Mouse (Mus musculus): Measurements from ENCODE around the gene Dennd6b. TPM values are rescaled to one million over a fixed set of nuclear protein-coding genes. Genes with fewer than 3 reads are reported as not detected.

Gene Dennd6b
- total RNA-seq, 2 experiments from 2014 or later: 33.3 to 42.0 TPM

DNA sequence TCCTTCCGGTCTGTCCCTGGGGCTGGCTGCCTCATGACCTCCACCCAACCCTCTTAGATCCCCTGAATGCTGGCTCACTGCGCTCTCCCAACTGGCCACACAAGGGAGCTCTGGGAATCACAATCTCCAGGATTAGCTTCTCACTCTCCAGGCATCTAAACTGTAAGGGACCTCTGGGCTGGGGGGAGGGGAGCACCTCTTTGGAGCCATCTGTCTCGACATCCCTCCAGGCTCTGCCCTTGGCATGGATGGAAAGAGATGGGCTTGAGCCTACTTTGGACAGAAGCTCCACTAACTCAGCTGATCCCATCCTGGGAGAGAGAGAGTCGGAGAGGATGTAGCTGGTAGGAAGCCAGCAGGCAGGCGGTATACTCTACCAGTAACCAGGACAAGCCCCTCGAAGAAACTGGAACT is 14.0 kb downstream of the Dennd6b start:
- no peak for DNase-seq (ENCODE audit: extremely low spot score in 1 of 2, low spot score in 1 of 2)

DNA sequence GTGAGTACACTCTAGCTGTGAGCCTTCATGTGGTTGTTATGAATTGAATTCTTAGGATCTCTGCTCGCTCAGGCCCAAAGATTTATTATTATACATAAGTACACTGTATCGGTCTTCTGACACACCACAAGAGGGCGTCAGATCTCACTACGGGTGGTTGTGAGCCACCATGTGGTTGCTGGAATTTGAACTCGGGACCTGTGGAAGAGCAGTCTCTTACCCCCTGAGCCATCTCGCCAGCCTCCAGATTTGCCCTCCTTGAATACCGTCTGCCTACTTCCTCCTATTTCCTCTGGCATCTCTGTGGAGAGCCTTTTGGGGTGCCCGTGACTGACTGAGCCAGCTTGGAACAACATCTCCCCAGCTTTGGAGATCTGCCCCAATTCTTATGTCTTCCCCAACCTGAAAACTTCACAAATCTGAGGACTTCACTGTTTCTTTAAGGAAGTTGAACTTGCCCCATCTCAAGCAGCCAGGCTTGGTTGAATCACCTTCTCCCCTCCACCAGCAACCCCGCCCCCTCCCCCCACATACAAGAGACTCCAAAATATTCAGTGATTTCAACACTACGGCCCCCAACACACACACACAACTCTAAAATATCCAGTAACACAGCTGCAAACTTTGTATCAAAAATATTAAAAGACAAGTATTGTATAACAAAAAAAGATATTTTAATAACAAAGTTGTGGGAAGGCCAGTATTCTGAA is 14.6 kb downstream of the Dennd6b start:
- no peak for DNase-seq (ENCODE audit: extremely low spot score in 1 of 2, low spot score in 1 of 2)

DNA sequence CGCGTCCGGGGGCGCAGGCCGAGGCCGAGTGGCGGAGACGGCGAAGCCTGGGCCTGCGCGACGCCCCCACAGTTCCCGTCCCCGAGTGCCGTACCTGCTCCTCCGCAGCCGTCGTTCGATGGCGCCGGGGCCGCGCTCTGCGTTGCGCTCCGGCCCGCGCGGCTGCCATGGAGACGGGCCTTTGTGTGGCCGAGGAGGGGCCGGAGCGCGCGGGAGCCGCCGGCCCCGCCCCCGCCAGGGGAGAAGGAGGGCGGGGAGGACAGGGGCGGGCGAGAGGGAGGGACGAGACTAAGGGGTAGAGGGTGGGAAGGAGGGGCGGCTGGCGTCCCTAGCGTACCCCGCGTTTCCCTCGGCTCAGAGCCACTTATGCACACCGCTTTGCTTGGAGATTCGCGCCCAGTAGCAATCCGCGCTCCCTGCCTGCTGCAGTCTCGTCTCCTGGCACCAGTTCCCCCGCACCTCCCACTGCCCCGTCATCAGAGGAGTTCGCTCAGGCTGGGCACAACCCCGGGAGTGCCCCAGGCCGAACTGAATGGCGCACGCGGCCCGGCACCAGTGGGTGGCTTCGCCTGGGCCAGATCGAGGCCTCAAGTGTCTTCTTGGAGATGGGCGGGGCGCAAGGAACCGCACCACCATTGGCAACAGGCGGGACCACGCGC is 15.6 kb downstream of the Dennd6b start, which contains the start of gene Plxnb2:
Gene Plxnb2 (minus strand): TSS at position 218 of the 659 bp plus-strand sequence.
- DNase-seq (ENCODE audit: extremely low spot score in 1 of 2, low spot score in 1 of 2): peak; percentile 52 to 63

DNA sequence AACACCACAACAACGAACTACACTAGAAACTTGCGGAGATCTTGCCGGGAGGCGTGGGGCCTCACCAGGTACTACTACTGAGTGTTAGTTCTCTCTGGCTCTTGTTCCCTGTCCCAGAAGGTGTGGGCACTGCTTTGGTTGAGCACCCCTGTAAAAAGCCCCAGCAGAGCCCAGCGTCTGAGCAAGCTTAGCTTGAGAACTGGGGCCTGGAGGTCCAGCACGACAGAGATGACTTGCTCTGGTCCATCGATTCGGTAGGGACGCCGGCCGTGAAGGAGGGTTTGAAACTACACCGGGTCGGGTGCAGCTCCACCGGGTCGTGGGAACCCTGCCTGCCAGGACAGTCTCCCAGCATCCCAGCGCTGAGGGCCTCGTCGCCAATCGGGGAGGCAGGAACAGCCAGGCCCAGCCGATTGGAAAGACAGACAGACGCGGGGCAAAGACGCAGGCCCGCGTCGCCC is 16.2 kb downstream of the Dennd6b start:
- no peak for DNase-seq (ENCODE audit: extremely low spot score in 1 of 2, low spot score in 1 of 2)

DNA sequence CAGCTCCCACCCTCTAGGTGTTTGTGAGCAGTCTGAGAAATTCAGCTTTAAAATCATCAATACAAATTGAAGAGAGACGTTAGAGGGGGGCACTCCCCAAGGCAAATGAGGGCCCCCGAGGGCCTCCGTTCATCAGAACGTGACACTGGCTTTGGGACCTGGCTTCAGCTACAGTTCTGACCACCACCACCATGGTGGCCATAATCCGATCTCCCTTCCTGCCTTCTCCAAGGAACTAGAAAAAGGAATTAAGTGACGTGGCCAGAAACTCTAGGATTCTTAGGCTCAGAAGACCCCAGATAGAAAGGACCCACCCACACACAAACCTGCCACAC is 16.7 kb downstream of the Dennd6b start:
- DNase-seq (ENCODE audit: extremely low spot score in 1 of 2, low spot score in 1 of 2): no peak

DNA sequence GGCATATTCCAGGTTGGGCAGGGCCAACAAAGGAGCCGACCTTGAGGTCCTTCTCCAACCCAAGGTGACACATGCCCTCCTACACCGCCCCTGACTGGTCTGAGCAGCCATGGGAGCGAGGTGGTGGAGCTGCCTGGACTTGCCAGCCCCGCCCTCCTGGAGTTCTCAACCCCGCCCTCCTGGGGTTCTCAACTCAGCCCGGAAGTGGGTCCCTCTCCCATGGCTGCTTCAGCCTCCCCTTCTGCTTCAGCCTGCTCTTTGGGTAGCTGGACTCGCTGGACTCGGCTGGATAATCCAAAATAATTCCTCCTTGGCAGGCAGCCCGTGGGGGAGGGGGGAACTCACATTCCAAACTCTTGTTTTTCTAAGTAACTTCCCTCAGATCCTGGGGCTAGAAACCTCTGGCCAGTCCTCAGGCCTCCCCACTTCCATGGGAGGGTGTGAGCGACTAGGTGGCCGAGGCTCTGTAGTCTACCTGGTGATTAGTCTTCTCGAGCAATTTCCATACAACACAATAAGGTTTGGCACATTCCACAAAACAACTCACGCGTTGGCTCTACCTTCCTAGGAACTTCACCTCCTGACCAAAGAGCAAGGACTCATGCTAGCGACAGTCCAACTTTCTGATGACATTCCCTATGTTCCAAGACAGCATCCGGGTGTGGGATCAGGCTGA is 17.2 kb downstream of the Dennd6b start:
- peak in 1 of 2 experiments; percentile 41 for DNase-seq (ENCODE audit: extremely low spot score in 1 of 2, low spot score in 1 of 2)

DNA sequence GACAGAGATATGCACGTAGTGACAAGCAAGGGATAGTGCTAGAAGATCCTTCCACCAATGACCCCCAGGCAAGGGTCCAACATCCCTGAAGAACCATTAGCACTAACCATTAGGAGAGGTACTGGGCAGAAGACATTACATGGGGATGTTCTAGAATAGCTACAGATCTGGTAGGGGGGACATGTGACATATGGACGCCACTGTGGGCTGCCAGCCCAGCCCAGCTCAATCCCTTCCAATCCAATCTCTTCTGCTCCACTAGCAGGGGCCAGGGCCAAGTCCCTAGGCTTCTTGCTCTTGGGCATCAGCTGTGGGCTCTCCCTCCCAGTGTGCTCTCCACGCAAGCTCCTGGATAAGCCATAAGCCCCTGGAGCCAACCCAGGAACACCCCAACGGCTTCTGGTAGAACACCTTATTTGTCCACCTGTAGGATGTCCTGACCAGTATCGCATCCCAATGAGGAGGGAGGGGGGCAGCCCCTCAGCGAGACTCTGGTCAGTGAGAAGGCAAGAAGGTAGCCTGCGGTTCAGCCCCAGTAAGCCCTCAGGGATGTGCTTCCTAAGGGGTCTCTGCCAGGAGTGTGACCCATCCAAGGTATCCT is 17.9 kb downstream of the Dennd6b start:
- no peak for DNase-seq (ENCODE audit: extremely low spot score in 1 of 2, low spot score in 1 of 2)

DNA sequence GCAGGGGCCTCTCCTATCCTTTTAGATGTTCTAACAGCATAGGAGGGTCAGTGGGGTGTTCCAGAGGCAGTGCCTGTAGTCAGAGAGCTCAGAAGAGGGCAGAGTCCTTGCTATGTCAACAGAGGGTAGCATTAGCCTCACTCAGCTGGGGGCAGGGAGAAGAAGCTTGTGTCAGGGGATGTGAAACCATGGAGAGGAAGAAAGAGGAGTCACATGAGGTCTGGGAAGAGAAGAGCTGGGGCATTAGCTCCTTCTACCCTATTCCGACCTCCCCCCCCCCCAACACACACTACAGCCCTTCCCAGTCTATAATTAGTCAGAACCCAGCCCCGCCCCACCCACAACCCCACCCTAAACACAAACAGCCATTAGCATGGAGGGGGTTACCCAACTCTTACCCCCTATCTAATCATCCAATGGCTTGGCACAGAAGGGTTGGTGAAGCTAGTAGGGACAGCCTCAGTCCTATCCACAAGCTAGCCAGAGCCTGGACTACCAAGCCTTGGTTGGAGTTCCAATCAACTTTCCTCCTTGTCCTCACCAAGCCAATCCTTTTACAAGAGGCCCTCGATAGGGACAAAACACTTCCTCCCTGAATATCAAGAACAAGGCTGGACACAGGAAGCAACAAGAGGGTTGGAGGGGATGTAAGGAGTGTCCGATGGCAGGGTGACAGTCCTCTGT is 18.6 kb downstream of the Dennd6b start:
- no peak for DNase-seq (ENCODE audit: extremely low spot score in 1 of 2, low spot score in 1 of 2)

DNA sequence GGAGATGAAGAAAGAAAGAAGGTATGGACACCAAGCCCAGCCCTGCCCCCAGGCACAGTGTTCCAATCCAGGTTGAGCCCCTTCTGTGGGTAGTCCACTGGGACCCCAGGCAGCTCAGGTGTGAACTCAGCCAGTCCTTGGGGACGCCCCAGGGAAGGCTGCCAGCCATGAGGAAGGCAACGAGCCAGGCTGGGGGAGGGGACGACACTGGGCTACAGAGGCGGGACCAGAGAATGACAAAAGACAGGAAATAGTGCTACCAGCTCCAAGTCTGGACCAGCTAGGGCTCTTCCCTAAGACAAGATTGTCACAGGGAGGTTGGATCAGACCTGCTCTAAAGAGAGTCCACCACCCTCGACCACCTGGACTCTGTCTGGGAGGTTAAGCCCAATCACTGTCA is 19.2 kb downstream of the Dennd6b start:
- peak in 1 of 2 experiments; percentile 73 for DNase-seq (ENCODE audit: extremely low spot score in 1 of 2, low spot score in 1 of 2)

DNA sequence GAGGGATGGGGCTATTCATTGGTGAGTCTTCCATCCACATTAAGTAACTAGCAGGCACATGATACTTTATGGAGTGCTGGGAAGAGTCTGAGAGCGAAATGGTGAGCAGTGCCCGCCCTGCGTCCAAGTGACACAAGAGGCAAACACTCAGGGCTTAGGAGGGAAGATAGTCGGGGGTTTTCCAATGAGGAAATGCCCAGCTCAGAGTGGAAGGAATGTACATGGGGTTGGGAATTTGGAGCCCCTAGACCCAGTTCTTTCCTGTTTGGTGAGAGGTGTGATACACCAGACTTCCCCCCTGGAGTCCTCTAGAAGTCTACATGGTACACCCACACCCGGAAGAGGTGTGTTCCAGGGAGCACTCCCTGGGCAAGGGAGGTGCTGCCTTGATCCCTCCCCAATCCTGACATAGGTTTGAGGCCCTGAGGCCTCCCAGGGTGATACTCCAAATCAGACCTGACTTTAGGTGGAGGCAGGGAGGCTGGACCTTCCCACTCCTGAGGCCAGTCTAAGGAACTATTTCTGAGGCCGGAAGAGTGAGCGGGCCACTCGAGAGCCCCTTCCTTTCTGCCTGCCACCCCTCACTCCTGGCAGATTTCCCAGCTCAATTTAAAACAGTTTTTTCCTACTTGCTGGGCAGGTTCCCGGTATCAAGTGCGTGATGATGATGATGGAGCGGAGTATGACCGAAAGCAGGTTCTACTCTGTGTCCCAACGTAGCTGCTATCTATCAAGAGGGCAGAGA is 20.7 kb downstream of the Dennd6b start:
- no peak for DNase-seq (ENCODE audit: extremely low spot score in 1 of 2, low spot score in 1 of 2)

DNA sequence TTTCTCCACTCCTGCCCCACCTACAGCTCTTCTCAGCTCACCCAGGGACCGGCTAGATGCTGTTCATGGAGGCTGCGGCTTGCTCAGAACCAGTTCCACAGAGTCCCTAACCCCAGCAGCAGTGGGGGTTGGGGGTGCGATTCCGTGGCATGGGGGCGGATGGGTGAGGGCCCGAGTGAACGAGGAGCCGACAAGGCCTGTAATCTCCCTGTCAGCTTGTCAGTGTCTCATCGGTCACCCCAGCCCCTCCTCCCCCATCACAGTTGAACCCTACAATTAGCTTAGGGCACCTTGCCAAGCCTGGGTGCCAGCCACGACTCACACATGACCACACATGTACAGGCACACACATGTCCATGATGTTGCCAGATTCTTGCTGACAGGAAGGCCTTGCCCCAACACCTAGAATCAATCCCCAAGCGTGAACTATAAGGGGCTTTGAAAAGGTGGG is 21.4 kb downstream of the Dennd6b start:
- DNase-seq (ENCODE audit: extremely low spot score in 1 of 2, low spot score in 1 of 2): no peak

DNA sequence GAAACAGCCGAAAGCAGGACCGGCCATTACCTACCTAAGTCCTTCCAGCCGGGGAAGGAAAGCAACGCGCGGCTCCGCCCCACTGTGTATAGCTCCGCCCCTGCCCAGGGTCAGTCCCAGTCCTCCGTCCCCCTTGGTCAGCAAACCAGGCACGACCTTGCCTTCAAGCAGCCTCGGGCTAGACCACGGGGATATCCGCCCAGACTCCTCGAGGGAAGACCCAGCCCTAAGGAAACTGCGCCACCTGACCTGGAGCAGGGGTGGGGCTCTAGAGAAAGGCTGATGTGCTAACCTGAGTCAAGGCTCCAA is 22.4 kb downstream of the Dennd6b start:
- DNase-seq (ENCODE audit: extremely low spot score in 1 of 2, low spot score in 1 of 2): no peak

DNA sequence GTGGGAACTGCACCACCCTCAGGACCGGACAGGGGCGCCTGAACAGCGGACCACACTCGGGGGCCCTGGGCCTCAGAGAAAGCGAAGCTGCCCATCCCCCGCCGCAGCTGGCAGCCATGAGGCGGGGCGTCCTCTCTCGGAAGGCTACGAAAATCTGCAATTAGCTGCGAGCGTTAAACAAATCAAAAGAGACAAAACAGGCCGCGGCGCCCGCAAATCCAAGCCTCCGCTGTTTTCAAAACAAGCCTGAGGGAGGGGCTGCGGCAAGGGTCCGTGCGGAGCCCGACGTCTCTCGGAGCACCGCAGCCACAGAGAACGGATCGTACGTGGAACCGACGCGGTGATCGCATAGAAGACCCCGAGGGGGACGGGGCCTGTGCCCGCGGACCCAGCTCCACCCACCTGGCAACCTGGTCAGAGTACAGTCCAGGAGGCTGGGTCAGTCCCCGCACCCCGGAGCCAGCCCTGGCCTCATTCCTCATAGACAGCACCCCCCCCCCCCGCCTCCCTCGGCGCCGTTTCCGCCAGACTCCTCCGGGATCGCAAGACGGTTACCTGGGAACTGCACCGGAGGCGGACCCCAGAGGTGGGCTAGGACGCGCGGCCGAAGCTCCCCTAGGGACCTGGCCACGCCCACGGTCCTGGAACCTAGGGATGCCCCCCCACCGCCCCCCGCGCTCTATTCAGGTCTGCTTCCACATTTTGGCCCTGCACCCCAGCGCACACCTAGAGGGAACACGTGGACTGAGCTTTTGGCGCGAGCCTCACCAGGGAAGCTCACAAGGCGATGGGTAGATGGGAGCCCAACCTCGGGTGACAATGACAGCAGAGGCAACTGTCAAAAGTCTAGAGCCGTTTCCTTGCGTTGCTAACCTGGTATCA is 23.0 kb downstream of the Dennd6b start:
- peak; percentile 47 for DNase-seq (ENCODE audit: extremely low spot score in 1 of 2, low spot score in 1 of 2)

DNA sequence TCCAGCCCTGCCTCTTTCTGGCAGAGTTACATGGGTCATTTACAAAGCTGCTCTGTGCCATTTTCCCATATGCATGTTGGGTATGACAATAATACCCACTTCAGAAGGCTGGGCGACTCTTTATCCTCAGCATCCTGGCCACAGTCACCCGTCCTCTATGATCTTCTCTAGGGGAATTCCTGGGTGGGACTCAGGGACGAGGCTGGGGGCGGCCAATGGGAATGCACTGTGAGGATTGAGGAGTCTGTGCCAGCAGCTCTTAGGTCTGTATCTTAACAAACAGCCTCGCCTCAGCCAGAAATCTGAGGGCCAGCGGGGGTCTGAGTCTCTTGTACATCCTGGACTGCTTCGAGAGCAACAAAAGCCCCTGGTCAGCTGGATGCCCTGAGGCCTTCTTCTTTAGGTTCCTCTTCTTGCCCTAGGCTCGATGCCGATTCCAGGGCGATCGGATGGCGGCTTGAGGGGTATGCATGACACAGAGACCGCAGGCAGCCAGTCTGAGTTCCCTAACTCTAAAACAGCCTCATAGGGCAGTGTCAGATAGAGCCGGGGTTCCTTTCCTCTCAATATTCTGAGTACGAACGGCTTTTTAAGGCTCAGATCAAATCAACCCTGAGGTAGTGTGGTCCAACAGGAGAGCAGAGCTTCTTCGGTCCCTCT is 23.9 kb downstream of the Dennd6b start:
- no peak for DNase-seq (ENCODE audit: extremely low spot score in 1 of 2, low spot score in 1 of 2)

DNA sequence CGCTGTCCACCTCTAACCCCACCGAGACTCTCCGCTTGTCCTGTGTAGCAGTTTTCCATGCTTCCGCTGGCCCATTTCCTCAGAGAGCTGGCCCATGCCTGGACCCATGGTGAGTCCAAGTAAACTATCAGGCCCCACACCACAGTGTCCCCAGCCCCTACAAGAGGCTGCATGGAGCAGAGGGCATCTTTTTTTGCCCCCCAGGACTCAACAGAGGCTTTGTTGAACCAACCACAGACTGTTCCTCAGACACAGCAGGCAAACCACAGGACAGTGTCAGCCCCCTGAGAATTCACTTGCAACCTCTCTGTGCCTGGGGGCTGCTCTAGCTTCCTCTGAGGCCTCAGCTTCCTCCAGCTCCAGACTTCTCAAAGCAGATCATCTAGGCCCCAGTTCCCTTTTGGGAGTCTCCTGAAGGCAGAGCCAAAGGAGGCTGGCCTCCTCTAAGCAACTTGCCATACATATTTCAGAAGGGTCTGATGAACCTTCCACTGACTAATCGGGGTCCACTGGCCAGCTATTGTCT is 24.7 kb downstream of the Dennd6b start:
- DNase-seq (ENCODE audit: extremely low spot score in 1 of 2, low spot score in 1 of 2): no peak

DNA sequence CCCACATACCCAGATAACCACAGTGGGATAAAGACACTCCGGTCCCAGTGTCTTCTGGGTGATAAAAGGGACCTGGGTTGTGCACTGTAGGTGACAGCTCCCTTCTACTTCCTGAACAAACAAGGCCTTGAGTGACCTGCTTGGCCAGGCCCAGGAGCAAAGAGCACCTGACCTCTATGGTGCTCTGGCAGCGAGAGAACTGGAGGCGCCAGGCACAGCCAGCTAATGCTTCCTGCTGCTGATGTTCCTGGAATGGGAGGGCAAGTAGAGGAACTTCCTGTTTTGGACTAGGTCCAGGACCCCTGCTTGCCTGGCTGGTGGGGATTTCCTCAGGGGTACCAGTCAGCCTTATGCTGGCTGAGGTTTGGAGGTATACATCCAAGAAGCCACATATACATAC is 26.2 kb downstream of the Dennd6b start:
- no peak for DNase-seq (ENCODE audit: extremely low spot score in 1 of 2, low spot score in 1 of 2)

DNA sequence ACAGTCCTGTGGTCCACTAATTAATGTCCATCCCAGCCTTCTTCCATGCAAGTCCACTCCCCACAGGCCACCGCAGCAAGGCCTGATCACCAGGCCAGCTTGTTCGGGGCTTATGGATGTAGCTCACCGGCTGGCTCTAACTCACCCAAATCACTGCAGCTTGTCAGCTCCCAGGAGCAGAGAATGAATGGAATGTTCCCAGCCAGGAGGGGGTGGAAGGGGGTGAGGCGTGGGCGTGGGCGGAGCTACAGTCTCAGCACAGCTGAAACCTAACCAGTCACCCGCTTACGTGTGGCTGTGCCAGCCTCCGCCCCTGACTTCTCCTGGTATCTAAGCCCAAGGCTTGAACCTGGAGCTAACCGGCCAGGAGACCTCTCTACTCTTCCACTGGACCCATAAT is 26.9 kb downstream of the Dennd6b start:
- DNase-seq (ENCODE audit: extremely low spot score in 1 of 2, low spot score in 1 of 2): peak; percentile 42 to 61

DNA sequence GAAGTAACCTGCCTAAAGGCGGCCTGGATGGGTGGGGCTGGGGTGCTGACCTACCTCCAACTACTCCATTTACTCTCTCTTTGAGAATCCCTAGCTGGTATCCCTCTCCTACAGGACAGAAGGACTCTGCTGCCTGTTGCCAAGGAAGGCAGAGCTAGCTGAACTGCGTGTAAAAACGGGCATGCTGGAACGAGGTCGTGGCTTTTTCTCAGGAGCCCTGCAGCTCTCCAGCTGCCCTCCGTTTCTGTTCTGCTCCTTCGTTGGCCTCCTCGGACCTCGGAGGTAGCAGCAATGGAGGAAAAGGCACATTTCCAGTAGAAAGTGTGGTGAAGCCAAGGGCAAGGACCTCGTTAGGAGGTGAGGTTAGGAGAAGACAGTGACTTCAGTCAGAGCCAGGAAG is 27.4 kb downstream of the Dennd6b start:
- DNase-seq (ENCODE audit: extremely low spot score in 1 of 2, low spot score in 1 of 2): no peak
